Mouse (Mus musculus): ENCODE measurements at regions not wholly inside any gene's neighbourhood (a gene's known extent, or its start where the extent isn't known, plus 50 kb on each side); places are given as distances from the start of the nearest gene placed in this dataset.

DNA sequence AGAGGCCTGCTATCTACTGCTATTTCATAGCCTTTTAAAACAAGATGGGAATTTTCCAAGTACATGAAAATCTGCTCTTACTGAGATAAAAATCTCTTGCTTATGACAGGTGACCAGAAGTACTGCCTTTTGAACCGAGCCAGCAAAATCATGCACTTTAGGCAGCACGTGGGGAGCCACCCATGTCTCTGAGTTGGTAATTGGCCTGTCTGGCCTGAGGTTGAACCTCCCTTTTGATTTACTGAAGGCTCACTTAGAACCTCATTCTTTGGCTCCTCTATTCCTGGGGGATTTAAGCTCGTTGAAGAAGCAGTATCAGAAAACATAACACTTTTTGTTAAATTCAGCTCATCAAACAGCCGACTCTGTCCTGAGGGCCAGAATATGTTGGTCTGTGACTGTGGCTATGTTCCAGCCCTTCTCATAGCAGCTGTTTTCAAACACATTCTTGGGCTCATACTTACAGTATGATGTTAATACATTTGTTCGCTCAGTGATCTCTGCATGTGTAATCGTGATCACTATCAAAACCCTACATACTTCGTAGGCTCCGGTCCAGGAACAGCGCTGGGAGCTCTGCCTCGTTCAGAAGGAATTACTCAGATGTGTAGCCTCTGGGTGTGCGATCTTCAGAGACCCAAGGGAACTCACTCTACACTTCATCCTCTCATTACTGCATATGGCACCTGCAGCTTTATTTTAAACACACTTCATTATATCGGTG, 290.1 kb upstream of the Gm15217 start:
- peak; percentile 15 for DNase-seq

DNA sequence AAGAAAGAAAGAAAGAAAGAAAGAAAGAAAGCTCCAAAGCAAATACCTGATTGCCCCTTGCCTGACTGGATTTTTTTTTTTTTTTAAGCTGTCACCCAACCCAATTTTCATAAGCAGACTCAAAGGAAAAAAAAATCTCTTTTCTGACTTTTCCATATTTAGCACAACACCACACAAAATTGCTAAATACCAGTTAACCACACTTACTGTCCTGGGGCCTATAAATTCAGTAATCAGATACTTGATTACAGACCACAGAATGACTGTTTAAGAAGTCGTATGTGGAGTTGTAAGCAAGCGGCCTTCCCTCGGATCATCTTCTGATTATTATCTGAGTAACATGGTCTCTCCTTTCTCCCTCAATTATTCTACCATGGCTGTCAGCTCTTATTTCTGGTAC, 263.3 kb upstream of the Gm15217 start:
- DNase-seq = no peak

- no peak for DNase-seq
These were observed 252.7 kb upstream of the Gm15217 start for GRCm38 (mm10) chr14:46126541-46126940.

- DNase-seq = no peak
These were observed 249.5 kb upstream of the Gm15217 start for GRCm38 (mm10) chr14:46129762-46130161.

DNA sequence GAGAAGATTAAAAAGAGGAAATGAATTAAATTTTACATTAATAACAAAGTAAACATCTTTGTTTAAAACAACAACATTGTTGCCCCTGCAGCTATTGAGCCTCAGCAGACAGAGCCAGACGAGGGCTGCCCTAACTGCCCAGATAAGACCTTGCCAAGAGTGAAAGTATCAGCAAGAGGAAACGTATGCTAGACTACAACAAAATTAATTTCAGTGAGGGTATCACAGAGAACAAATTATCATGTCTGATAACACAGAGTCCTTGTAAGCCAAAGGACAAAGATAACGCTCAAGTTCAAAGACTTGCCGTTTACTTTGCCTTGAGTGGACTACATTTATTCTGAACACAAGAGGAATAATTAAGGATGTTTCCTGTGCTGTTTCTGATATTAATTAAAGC, 235.0 kb upstream of the Gm15217 start:
- DNase-seq = no peak

DNA sequence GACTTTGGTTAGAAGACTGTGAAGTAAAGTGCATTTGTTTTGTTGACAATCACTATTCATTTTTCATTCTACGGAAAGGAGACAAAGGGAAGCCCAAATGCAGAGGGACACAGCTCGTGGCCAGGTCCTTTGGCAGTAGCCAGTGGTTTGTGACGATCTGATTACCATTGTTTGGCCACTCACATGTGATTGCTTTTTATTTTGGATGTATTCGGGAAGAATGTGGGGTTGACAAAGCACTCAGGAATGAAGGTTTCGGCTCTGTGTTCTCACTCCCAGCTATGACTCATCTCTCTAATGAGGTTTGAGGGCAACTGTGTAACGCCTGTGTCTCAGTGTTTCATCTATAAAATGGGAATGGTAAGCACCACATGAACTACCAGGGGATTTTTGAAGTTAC, 234.5 kb upstream of the Gm15217 start:
- peak; percentile 8 for DNase-seq

- no peak for DNase-seq
These were observed 233.6 kb upstream of the Gm15217 start for GRCm38 (mm10) chr14:46145584-46145983.

- no peak for DNase-seq
These were observed 230.0 kb upstream of the Gm15217 start for GRCm38 (mm10) chr14:46149073-46149661.

GRCm38 (mm10) chr14:46158741-46159140, 220.5 kb upstream of the Gm15217 start:
- no peak for DNase-seq

DNA sequence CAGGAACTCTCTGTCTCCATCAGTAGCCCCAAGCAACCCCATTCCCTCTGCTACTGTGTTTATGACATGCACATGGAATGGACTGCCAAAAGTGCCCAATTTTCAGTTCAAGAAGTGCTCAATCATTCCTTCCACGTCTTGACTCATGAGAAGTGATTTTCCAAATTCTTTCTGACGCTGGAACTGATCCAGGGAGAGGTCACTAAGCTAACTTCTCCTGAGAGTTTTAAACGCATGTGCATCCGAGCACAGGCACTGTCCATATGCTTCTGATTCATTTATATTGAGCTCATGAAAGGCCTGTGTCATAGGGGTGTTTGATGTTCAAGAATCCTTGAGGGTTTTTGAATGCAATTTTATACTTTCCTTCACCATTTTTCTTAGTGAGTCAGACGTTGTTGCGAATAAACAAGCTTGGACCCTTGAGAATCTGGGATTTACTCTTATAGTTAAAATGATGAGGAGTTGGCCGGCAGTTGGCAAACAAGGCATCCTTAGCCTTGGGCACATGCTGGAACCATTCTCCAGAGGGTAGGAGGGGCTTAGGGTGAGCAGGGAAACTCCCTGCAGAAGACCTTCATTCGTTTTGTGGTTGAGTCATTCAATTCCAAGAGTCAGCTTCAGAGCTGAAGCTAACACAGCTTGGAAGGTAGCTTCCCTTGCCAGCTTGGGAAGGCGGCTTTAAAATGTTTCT, 206.9 kb upstream of the Gm15217 start:
- no peak for DNase-seq

DNA sequence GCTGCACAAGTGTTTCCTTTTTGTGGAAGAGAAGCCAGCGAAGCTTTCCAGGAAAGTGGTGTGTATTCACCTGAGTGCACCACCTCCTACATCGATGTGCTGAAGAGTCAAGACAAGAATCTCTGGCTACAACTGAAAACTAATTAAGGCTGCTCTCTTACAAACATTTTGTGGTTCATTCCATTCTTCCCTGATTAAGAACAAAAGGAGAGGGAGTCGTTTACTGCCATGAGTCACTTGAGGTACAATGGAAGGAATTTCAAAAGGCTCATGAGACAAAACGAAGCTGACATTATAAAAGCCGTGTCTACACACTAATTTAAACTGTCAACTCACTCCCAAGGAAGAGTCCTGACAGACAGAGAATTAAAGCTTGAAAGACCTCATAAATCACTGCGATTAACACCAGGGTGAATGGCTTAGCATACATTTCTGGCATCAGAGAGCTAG, 206.3 kb upstream of the Gm15217 start:
- no peak for DNase-seq

DNA sequence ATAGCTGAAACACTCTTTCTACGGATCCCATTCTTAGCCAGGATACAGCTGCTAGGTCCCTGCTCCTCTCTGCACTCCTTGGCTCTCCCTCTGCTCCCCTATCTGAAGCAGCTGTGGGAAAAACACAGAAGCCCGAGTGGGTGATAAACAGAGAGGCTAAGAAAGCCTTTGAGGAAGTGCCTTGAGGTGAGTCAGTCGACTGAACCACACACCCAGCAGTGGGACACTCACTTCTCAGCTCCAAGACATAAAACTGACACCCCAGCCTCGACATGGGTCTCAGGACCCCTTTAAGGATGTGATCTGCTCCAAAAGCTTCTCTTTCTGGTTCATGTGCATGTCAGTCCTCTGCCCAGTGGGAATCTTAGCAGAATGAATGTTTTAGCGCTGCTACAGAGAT, 204.8 kb upstream of the Gm15217 start:
- no peak for DNase-seq

DNA sequence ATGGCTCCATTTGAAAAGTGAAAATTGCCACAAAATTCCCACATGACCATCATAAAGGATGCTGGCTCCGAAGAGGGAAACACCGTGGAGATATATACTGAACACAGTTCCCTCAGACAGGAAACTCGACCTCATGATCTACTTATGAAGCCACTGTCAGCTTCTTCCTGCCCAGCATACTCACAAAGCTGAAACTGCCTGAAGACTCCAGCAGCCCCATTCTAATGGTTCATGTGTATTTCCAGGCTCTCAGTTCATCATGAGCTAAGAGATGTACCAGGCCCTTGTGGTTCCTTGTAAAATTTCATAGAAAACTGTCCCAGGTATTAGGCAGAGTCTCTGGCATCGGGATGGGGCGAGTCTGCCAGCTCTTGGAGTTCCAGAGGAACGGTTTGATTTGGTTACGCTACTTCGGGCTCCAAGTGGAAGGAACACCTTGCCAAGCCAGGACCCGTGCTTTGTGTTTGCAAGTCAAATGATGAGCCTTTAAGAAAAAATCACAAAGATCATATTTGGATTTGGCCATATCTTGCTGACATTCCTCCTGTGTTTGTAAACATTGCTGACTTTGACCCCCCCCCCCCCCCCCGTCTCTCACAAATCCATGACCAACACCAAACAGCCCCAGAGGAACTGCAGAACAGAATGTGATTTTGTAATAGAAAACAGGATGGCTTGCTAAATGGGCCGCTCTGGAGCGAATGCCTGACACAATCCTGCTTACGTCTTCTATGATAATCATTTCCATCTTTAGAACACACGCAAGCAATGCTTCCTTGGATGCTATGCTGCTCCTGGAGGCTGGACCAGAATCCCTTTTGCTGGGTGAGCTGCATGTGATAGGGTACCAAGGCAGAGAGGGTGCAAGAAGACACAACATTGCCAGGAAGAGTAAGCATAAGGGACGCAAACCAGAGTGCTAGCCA, 203.7 kb upstream of the Gm15217 start:
- DNase-seq = no peak

DNA sequence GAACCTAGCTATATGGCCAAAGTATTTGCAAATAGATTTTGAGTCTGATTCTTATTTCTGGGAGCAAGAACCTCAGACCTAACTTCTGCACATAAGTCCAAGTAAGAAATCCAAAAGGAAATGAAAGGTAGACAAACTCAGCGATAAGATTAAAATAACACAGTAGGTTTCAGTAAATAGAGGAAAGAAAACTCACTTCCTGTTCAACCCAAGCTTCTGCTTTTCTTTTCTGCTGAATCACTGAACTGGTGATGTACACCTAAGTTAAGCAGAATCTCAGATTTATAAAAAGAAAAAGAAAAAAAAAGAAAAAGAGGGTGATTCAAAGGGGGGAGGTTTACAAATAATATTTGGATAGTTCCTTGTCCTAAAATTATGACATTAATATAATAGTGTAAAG, 200.2 kb upstream of the Gm15217 start:
- DNase-seq = no peak

- no peak for DNase-seq
These were observed 187.4 kb upstream of the Gm15217 start for GRCm38 (mm10) chr14:46191639-46192399.

- no peak for DNase-seq
These were observed 185.6 kb upstream of the Gm15217 start for GRCm38 (mm10) chr14:46193577-46193976.

DNA sequence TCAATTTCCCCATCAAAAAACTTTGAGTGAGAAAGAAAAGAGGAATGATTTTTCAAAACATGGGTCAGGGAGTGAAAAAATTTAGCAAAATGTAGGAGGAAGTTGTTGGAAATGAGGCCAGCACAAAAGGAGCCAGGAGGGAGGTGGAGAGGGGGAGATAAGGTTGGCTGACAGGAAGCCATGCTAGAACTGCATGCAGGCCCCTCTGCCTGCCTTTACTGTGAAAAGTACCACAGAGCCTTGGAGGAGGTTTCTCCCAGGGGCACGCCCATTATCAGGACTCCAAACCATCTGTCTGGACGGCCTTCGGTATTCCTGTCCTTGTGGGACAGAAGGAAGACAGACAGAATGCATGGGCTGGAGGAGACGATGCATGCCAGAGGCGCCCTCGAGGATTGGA, 183.3 kb upstream of the Gm15217 start:
- DNase-seq = no peak

DNA sequence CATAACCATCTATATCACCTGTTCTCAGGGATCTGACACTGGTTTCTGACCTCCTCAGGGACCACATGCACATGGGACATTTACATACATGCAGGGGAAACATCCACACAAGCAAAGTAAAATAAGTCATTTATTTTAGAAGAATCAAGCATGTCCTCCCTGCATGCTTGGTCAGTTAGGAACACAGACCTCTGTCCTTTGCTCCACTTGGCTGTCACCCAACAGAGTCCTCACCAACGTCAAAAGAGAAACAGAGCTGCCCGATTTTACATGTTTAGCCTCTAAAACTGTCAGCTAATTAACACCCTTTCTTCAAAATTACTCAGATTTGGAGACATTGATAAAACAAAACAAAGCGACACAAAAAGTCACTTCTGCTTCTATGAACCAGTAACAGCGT, 176.4 kb upstream of the Gm15217 start:
- DNase-seq = peak; percentile 36

DNA sequence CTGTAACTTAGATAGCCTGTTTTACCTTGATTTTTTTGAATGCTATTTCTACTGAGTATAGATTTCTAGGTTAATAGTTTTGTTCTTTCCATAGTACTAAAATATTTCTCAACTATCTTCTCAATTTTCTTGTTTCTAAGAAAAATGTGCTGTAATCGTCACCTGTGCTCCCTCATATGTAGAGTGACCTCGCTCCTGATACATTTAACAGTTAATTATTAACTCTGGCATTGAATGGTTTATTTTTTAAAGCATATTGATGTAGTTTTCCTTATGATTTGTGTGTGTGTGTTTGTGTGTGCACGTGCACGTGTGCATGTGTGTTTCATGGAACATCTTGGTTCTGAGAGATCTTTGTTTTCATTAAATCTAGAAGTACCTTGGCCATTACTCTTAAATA, 158.7 kb upstream of the Gm15217 start:
- DNase-seq = no peak

DNA sequence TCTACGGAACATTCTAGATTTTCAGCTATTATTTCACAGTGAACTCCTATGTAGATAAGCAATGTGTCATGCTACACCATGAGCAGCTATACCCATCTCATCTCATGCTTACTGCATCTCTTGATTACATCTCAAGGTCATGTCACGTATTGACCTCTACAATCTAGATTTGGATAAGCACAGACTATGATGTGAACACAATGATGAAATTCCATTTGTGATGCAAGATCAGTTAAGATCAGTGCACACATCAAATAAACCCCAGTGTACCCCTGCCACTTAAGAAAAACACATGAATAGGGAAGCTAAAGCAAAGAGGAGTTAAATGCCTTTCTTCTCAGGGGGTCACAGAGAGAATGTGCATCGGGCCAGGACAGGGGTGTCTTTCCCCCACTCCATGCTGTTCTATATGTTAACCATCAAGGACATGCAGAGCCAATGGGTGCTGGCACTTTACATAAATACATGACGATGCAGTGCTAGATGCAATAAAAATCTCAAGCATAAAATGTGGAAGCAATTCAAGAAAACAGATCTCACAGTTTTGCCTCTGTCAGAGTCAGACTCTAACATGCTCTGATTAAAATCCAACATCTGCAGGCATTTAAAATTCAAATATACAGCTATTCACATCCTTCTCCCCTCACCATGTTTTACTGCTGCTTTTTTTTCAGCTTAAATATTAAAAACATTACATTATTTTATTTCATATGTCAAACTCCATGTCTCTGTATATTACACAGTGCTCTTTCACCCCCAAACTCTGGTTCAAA, 157.1 kb upstream of the Gm15217 start:
- DNase-seq = no peak

- DNase-seq = no peak
These were observed 156.2 kb upstream of the Gm15217 start for GRCm38 (mm10) chr14:46223008-46223407.
